Mouse (Mus musculus) forebrain, embryonic 13.5 days (tissue): ENCODE measurements at regions not wholly inside any gene's neighbourhood (a gene's known extent, or its start where the extent isn't known, plus 50 kb on each side); places are given as distances from the start of the nearest gene placed in this dataset.

Experiments used
- ATAC-seq: fragments of 200-750 bp; cut with Nextera tagmentation; 2 replicates; pipeline ENCODE4 v1.8.0; 2017
- H3K27ac ChIP-seq: fragments of 300-500 bp; sonication (generic); 2 replicates; pipeline ENCODE4 v1.5.1; 2015; ENCODE audit warnings: inconsistent platforms, mild to moderate bottlenecking, moderate library complexity
- H3K27me3 ChIP-seq: fragments of 300-500 bp; sonication (generic); 2 replicates; pipeline ENCODE4 v1.6.1; 2015; ENCODE audit warnings: mild to moderate bottlenecking, inconsistent platforms
- H3K36me3 ChIP-seq: fragments of 300-500 bp; sonication (generic); 2 replicates; pipeline ENCODE4 v1.6.1; 2015; ENCODE audit warnings: mild to moderate bottlenecking, inconsistent platforms; ENCODE audit not compliant: poor library complexity, severe bottlenecking
- H3K4me1 ChIP-seq: fragments of 300-500 bp; sonication (generic); 2 replicates; pipeline ENCODE4 v1.6.1; 2015; ENCODE audit warnings: inconsistent platforms
- H3K4me2 ChIP-seq: fragments of 300-500 bp; sonication (generic); 2 replicates; pipeline ENCODE4 v1.6.1; 2015; ENCODE audit warnings: inconsistent platforms, mild to moderate bottlenecking, moderate library complexity
- H3K4me3 ChIP-seq: fragments of 300-500 bp; sonication (generic); 2 replicates; pipeline ENCODE4 v1.5.1; 2015; ENCODE audit warnings: mild to moderate bottlenecking, inconsistent platforms
- H3K9ac ChIP-seq: fragments of 300-500 bp; sonication (generic); 2 replicates; pipeline ENCODE4 v1.6.1; 2015; ENCODE audit warnings: mild to moderate bottlenecking, inconsistent platforms
- H3K9me3 ChIP-seq: fragments of 300-500 bp; sonication (generic); replicated peaks from 2 replicates; pipeline ENCODE4 v1.6.1; 2016; ENCODE audit warnings: inconsistent platforms
- WGBS: fragments of 180-500 bp; shearing (Covaris S2); methylation state at CpG from one replicate; pipeline ENCODE4 v1.1.7; 2015; 5-methylcytosine and 5-hydroxymethylcytosine counted together

GRCm38 (mm10) chr14:89242159-89242558 lies 771.0 kb upstream of the Pcdh20 start:
- ATAC-seq, result no peak
- Histone ChIP-seq H3K27me3 (no peaks in the 10 kb centered on the region), H3K36me3 (no peaks in the 10 kb centered on the region), H3K4me1 (no peaks in the 10 kb centered on the region), H3K4me3 (no peak overlapping the region), H3K27ac (no peak overlapping the region), H3K9ac (no peak overlapping the region), H3K4me2 (no peak overlapping the region), H3K9me3 (no peaks in the 10 kb centered on the region)
- 85% methylated on average over 1 of the region's 1 CpGs for WGBS

- H3K4me3 ChIP-seq, result no peak overlapping the region
- H3K36me3 ChIP-seq, result no peaks in the 10 kb centered on the region
- H3K4me2 ChIP-seq, result no peak overlapping the region
- H3K9ac ChIP-seq, result no peak overlapping the region
- no peaks in the 10 kb centered on the region for H3K9me3 ChIP-seq
- no peak overlapping the region for H3K27ac ChIP-seq
- H3K27me3 ChIP-seq, result no peaks in the 10 kb centered on the region
- 88% methylated on average over 3 of the region's 3 CpGs for WGBS
- no peak for ATAC-seq
- no peaks in the 10 kb centered on the region for H3K4me1 ChIP-seq
These were observed 765.3 kb upstream of the Pcdh20 start for GRCm38 (mm10) chr14:89236501-89236900.

DNA sequence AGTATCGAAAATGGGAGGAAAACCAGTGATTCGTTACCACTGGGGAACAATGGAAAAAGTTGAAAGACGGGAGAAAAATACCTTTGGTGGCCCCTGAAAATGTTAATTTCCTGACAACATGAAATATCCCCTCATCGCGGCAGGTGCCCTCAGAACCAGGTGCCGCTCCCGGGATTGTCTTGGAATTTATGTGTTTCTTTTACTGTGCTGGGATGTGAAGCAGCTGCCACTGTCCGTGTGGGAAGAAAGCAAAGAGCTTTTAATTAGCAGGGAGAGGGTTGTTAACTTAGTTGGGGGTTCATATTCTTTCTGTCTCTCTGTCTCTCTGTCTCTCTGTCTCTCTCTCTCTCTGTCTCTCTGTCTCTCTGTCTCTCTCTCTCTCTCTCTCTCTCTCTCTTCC lies 759.3 kb upstream of the Pcdh20 start:
- 30% methylated on average over 8 of the region's 8 CpGs for WGBS
- H3K4me2 ChIP-seq, result peak overlapping the region; percentile 20; the same call in 1 of the 2 replicates
- no peaks in the 10 kb centered on the region for H3K27me3 ChIP-seq
- H3K4me1 ChIP-seq, result no peaks in the 10 kb centered on the region
- H3K36me3 ChIP-seq, result no peaks in the 10 kb centered on the region
- H3K9me3 ChIP-seq, result no peaks in the 10 kb centered on the region
- H3K27ac ChIP-seq, result no peak overlapping the region
- H3K4me3 ChIP-seq, result no peak overlapping the region
- no peak for ATAC-seq
- no peak overlapping the region for H3K9ac ChIP-seq

GRCm38 (mm10) chr14:89217390-89217789 lies 746.2 kb upstream of the Pcdh20 start:
- no peak for ATAC-seq
- H3K4me1 ChIP-seq, result no peaks in the 10 kb centered on the region
- H3K4me3 ChIP-seq, result no peak overlapping the region
- no peaks in the 10 kb centered on the region for H3K36me3 ChIP-seq
- no peak overlapping the region for H3K9ac ChIP-seq
- no peak overlapping the region for H3K4me2 ChIP-seq
- WGBS, result 19% methylated on average over 1 of the region's 1 CpGs
- H3K27me3 ChIP-seq, result no peaks in the 10 kb centered on the region
- no peaks in the 10 kb centered on the region for H3K9me3 ChIP-seq
- H3K27ac ChIP-seq, result no peak overlapping the region

DNA sequence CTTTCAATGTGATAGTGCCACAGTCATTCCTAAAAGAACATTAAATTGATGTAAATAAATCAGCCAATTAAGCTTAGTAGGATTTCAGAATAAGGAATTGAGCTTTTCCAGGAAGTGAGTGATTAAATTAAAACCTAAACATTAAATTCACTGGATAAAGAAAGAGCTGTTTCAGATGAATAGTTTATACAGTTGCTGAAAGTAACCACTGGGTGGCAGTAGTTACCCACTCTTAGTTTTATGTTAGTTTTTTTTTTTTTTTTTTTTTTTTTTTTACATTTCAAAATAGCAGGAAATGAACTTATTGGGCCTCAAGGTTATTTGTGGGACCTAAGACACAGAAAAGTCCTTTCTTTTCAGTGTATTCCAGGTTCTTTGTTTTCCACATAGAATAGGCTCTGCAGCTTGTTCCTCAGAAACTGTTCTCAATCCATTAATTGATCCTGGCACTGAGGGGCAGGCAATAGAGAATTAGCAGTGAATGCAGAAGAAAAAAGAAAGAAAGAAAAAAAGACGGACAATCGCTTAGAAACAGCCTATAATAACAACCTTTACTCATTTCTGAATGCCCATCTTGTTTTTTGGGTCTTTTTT lies 710.3 kb upstream of the Pcdh20 start:
- Histone ChIP-seq H3K27ac (no peak overlapping the region), H3K4me2 (no peak overlapping the region), H3K36me3 (no peaks in the 10 kb centered on the region), H3K9me3 (no peaks in the 10 kb centered on the region), H3K4me1 (peaks cover 5% of the 10 kb centered on the region; the same call in 1 of the 2 replicates), H3K9ac (no peak overlapping the region), H3K27me3 (no peaks in the 10 kb centered on the region), H3K4me3 (no peak overlapping the region)
- WGBS, result 3% methylated on average over 2 of the region's 2 CpGs
- ATAC-seq, result peak; percentile 65; the same call in 1 of the 2 replicates

DNA sequence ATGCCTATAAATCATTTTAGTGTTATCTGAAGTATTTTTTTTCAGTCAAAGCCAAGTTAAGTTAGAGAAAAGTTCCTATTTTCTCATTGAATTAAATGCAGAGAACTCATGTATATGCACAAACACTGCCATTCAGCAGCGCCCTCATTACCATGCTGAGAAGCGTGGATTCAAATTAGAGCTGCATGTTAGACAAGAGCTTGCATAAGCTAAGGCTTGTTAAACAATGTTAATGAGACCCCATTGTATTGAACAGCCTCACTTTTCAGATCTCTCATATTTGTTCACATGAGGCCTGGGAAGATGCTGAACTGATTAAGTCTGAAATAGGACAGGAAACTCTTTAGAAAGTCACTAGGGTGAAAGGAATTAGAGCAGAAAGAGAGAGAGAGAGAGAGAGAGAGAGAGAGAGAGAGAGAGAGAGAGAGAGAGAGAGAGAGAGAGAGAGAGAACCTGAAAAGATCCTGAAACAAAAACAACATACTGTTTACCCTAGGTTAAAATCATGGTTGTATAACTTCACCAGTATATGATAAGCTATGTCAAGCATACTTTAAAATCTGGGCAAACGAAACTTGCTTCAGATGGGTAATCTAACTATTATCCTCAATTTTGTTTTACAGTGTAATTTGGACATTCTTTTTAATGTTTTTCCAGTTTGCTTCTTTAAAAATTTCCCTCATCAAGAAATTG lies 671.9 kb upstream of the Pcdh20 start:
- no peaks in the 10 kb centered on the region for H3K9me3 ChIP-seq
- H3K4me1 ChIP-seq, result no peaks in the 10 kb centered on the region
- H3K4me2 ChIP-seq, result no peak overlapping the region
- peak; percentile 97 for ATAC-seq
- H3K27ac ChIP-seq, result no peak overlapping the region
- H3K27me3 ChIP-seq, result no peaks in the 10 kb centered on the region
- H3K36me3 ChIP-seq, result no peaks in the 10 kb centered on the region
- 20% methylated on average over 3 of the region's 3 CpGs for WGBS
- no peak overlapping the region for H3K9ac ChIP-seq
- no peak overlapping the region for H3K4me3 ChIP-seq

DNA sequence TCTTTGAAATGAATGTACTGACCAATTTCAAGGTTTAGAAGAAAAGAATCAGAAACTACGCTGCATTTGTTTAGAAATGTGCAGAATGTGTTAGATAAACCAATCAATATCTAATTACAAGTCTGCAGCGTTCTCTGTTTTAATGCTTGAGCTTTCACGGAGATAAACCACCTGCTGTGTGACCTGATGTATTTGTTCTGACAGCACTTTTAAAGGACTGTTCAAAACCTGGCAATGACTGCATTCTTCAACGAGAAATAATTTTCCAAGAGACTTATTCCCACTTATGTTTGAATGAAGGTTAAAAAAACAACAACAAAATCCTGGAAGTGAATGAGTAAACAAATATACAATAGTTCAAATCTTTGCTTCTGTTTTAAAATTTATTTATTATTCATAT lies 628.1 kb upstream of the Pcdh20 start:
- H3K27ac ChIP-seq, result no peak overlapping the region
- no peak for ATAC-seq
- H3K27me3 ChIP-seq, result no peaks in the 10 kb centered on the region
- no peaks in the 10 kb centered on the region for H3K36me3 ChIP-seq
- WGBS, result 14% methylated on average over 4 of the region's 4 CpGs
- no peak overlapping the region for H3K4me3 ChIP-seq
- no peaks in the 10 kb centered on the region for H3K9me3 ChIP-seq
- H3K4me2 ChIP-seq, result no peak overlapping the region
- H3K4me1 ChIP-seq, result no peaks in the 10 kb centered on the region
- no peak overlapping the region for H3K9ac ChIP-seq

DNA sequence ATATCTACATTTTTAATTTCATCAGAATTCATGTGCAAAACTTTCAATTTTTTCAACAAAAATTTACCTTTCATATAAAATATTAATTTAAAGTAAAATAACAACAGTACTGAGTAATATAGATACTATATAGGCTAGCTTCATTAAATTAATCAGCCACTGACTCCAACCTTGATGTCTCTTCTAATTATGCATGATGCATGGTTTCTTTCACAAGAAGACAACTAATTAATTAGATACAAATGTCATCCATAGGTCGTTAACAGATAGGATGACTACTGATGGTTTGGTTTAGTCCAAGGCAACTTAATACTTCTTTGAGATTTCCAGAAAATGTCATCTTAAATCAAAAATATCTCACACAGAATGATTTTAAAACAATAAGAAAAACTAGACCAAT lies 618.5 kb upstream of the Pcdh20 start:
- no peak for ATAC-seq
- Histone ChIP-seq H3K27ac (no peak overlapping the region), H3K4me3 (no peak overlapping the region), H3K4me1 (no peaks in the 10 kb centered on the region), H3K9ac (no peak overlapping the region), H3K9me3 (no peaks in the 10 kb centered on the region), H3K4me2 (no peak overlapping the region), H3K27me3 (no peaks in the 10 kb centered on the region), H3K36me3 (no peaks in the 10 kb centered on the region)
- 70% methylated on average over 1 of the region's 1 CpGs for WGBS

- 93% methylated on average over 1 of the region's 1 CpGs for WGBS
- no peak for ATAC-seq
- no peak overlapping the region for H3K9ac ChIP-seq
- H3K36me3 ChIP-seq, result no peaks in the 10 kb centered on the region
- H3K27me3 ChIP-seq, result no peaks in the 10 kb centered on the region
- H3K9me3 ChIP-seq, result no peaks in the 10 kb centered on the region; the same call in 1 of the 2 replicates
- H3K4me1 ChIP-seq, result no peaks in the 10 kb centered on the region
- no peak overlapping the region for H3K4me3 ChIP-seq
- no peak overlapping the region for H3K4me2 ChIP-seq
- H3K27ac ChIP-seq, result no peak overlapping the region
These were observed 604.8 kb upstream of the Pcdh20 start for GRCm38 (mm10) chr14:89076014-89076413.

GRCm38 (mm10) chr14:89063971-89064370 lies 592.8 kb upstream of the Pcdh20 start:
- ATAC-seq, result no peak
- Histone ChIP-seq H3K9ac (no peak overlapping the region), H3K27me3 (no peaks in the 10 kb centered on the region), H3K4me3 (no peak overlapping the region), H3K4me2 (no peak overlapping the region), H3K27ac (no peak overlapping the region), H3K36me3 (no peaks in the 10 kb centered on the region), H3K9me3 (no peaks in the 10 kb centered on the region), H3K4me1 (peaks cover 8% of the 10 kb centered on the region; the same call in 1 of the 2 replicates)
- WGBS, result 92% methylated on average over 1 of the region's 1 CpGs

DNA sequence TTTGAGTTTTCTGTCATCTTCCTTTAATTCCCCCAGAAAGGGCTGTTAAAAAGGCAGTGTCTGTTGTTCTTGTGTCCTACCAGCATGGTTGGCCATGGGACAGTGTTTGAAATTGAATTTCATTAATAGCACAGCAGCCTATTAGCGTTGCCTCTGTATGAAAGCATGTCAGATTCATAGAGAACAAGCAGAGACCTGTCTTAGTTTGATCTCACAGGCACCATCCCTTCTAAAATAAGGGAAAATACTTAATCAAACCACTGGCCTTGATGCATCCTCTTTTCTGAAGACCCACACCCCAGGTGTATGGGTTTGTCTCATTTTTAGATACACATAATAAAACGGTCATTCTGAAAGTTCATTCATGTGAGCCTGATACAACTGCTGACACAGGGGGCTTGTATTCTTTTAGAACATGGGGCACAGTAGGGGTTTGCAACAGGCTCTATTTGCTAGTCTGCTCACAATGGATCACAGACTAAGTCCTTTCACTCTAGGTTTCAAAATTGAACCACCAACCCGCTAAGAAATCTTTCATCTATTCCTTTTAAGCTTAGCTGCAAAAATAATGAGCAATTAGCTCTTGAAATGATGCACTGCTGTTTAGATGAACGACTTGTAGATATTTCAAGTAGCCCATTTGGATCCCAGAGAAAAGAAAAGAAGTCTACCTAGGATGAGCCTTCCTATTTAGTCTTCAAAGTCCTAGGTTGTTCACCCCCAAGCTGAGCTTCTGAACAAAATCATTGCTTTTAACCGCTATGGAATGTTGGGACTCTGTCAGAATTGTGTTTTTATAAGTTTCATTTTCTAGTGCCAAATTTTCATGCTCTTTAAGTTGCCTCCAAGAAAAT lies 591.6 kb upstream of the Pcdh20 start:
- H3K4me3 ChIP-seq, result no peak overlapping the region
- WGBS, result 6% methylated on average over 5 of the region's 5 CpGs
- no peaks in the 10 kb centered on the region for H3K9me3 ChIP-seq
- H3K4me1 ChIP-seq, result peaks cover 8% of the 10 kb centered on the region; the same call in 1 of the 2 replicates
- H3K4me2 ChIP-seq, result no peak overlapping the region
- no peaks in the 10 kb centered on the region for H3K36me3 ChIP-seq
- ATAC-seq, result peak; percentile 83
- H3K27me3 ChIP-seq, result no peaks in the 10 kb centered on the region
- no peak overlapping the region for H3K27ac ChIP-seq
- no peak overlapping the region for H3K9ac ChIP-seq

DNA sequence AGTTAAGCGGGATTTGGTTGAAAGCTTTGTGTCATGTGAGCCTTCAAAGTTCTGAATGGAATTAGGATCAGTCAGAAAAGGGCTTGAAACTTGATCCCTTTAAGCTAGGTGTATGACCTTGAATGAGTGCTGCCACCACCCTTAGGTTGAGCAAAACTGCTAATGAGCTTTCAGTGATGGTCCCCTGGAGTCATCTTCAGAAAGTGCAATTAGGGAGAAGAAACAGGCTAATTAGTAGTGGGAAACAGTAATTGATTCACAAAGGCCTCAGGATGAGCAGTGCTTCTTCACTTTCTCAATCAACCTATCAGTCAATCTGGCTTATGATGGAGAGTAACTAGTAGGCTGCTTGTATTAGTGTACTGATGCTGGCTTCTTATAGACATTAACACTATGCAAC lies 590.1 kb upstream of the Pcdh20 start:
- Histone ChIP-seq H3K36me3 (no peaks in the 10 kb centered on the region), H3K9ac (no peak overlapping the region), H3K4me3 (no peak overlapping the region), H3K27ac (no peak overlapping the region), H3K9me3 (no peaks in the 10 kb centered on the region), H3K4me2 (no peak overlapping the region), H3K27me3 (no peaks in the 10 kb centered on the region), H3K4me1 (peaks cover 8% of the 10 kb centered on the region; the same call in 1 of the 2 replicates)
- WGBS, result 8% methylated on average over 1 of the region's 1 CpGs
- ATAC-seq, result 0 out of 2 replicates have a peak, but pooled peaks have one; percentile 22
